Mouse (Mus musculus): ENCODE results near the gene Dock9.
"Not testable (repeated sequence)": the region's sequence is repeated elsewhere in the genome, so short reads cannot be mapped to it uniquely, and the experiment has no call there.

Gene Dock9

GRCm38 (mm10) chr14:121705644-121706043, 92.0 kb downstream of the Dock9 start:
- DNase-seq (ENCODE audit: low spot score in 2 of 2), result peak in 1 of 2 experiments; percentile 36

GRCm38 (mm10) chr14:121702534-121702933, 95.1 kb downstream of the Dock9 start:
- peak in 1 of 2 experiments; percentile 51 for DNase-seq (ENCODE audit: low spot score in 2 of 2)

GRCm38 (mm10) chr14:121700013-121700412, 97.6 kb downstream of the Dock9 start:
- no peak for DNase-seq (ENCODE audit: low spot score in 2 of 2)

- no peak for DNase-seq (ENCODE audit: low spot score in 2 of 2)
Measured at GRCm38 (mm10) chr14:121698620-121698950, 99.1 kb downstream of the Dock9 start.

GRCm38 (mm10) chr14:121697709-121698619, 99.7 kb downstream of the Dock9 start:
- peak; percentile 84 to 92 for DNase-seq (ENCODE audit: low spot score in 2 of 2)

GRCm38 (mm10) chr14:121697143-121697680, 100.4 kb downstream of the Dock9 start:
- DNase-seq (ENCODE audit: low spot score in 2 of 2), result peak in 1 of 2 experiments; percentile 28

GRCm38 (mm10) chr14:121696429-121697118, 101.1 kb downstream of the Dock9 start:
- no peak for DNase-seq (ENCODE audit: low spot score in 2 of 2)

GRCm38 (mm10) chr14:121694706-121695105, 102.9 kb downstream of the Dock9 start:
- DNase-seq (ENCODE audit: low spot score in 2 of 2), result peak in 1 of 2 experiments; percentile 69

- no peak for DNase-seq (ENCODE audit: low spot score in 2 of 2)
Measured at GRCm38 (mm10) chr14:121693991-121694594, 103.5 kb downstream of the Dock9 start.

- DNase-seq (ENCODE audit: low spot score in 2 of 2), result not testable (repeated sequence)
Measured at GRCm38 (mm10) chr14:121689649-121690048, 108.0 kb downstream of the Dock9 start.

GRCm38 (mm10) chr14:121688175-121688574, 109.5 kb downstream of the Dock9 start:
- DNase-seq (ENCODE audit: low spot score in 2 of 2), result no peak

- no peak for DNase-seq (ENCODE audit: low spot score in 2 of 2)
Measured at GRCm38 (mm10) chr14:121687274-121687673, 110.4 kb downstream of the Dock9 start.

- DNase-seq (ENCODE audit: low spot score in 2 of 2), result no peak
Measured at GRCm38 (mm10) chr14:121678913-121679312, 118.7 kb downstream of the Dock9 start.

GRCm38 (mm10) chr14:121678445-121678844, 119.2 kb downstream of the Dock9 start:
- peak; percentile 29 to 57 for DNase-seq (ENCODE audit: low spot score in 2 of 2)

GRCm38 (mm10) chr14:121676596-121677330, 120.9 kb downstream of the Dock9 start:
- no peak for DNase-seq (ENCODE audit: low spot score in 2 of 2)

GRCm38 (mm10) chr14:121676121-121676591, 121.5 kb downstream of the Dock9 start:
- DNase-seq (ENCODE audit: low spot score in 2 of 2), result peak; percentile 24 to 47

GRCm38 (mm10) chr14:121675579-121675978, 122.1 kb downstream of the Dock9 start:
- peak; percentile 43 to 68 for DNase-seq (ENCODE audit: low spot score in 2 of 2)

GRCm38 (mm10) chr14:121675146-121675545, 122.5 kb downstream of the Dock9 start:
- DNase-seq (ENCODE audit: low spot score in 2 of 2), result no peak

- no peak for DNase-seq (ENCODE audit: low spot score in 2 of 2)
Measured at GRCm38 (mm10) chr14:121670016-121670415, 127.6 kb downstream of the Dock9 start.

GRCm38 (mm10) chr14:121666641-121667274, 130.9 kb downstream of the Dock9 start:
- no peak for DNase-seq (ENCODE audit: low spot score in 2 of 2)
